Mouse (Mus musculus) stomach, embryonic 16.5 days (tissue): ENCODE results near the gene Ticrr. TPM values are rescaled to one million over a fixed set of nuclear protein-coding genes. Genes with fewer than 3 reads are reported as not detected.

Experiments
- ATAC-seq: fragments of 200-750 bp; cut with Nextera tagmentation; 2 replicates; pipeline ENCODE4 v1.8.0; 2017; ENCODE audit warnings: moderate number of reproducible peaks, moderate TSS enrichment; ENCODE audit not compliant: insufficient read depth, low FRiP score
- H3K27ac ChIP-seq: fragments of 300-500 bp; sonication (generic); 2 replicates; pipeline ENCODE4 v1.5.1; 2014; ENCODE audit warnings: low read length
- H3K27me3 ChIP-seq: fragments of 300-500 bp; sonication (generic); 2 replicates; pipeline ENCODE4 v1.6.1; 2014; ENCODE audit warnings: low read length, control low read depth, mixed read lengths; ENCODE audit not compliant: control insufficient read depth, insufficient read depth
- H3K36me3 ChIP-seq: fragments of 300-500 bp; sonication (generic); 2 replicates; pipeline ENCODE4 v1.6.1; 2014; ENCODE audit warnings: low read length; ENCODE audit not compliant: control insufficient read depth, insufficient read depth
- H3K4me1 ChIP-seq: fragments of 300-500 bp; sonication (generic); 2 replicates; pipeline ENCODE4 v1.6.1; 2014; ENCODE audit warnings: low read length, control low read depth, mixed read lengths; ENCODE audit not compliant: control insufficient read depth, insufficient read depth
- H3K4me2 ChIP-seq: fragments of 300-500 bp; sonication (generic); 2 replicates; pipeline ENCODE4 v1.6.1; 2014; ENCODE audit warnings: low read depth, low read length, mixed read lengths
- H3K4me3 ChIP-seq: fragments of 300-500 bp; sonication (generic); replicated peaks from 2 replicates; pipeline ENCODE4 v1.5.1; 2014; ENCODE audit warnings: mild to moderate bottlenecking, low read length
- H3K9ac ChIP-seq: fragments of 300-500 bp; sonication (generic); 2 replicates; pipeline ENCODE4 v1.6.1; 2014; ENCODE audit warnings: low read length
- H3K9me3 ChIP-seq: fragments of 300-500 bp; sonication (generic); replicated peaks from 2 replicates; pipeline ENCODE4 v1.6.1; 2016; ENCODE audit warnings: low read length, control low read depth; ENCODE audit not compliant: control insufficient read depth
- WGBS: fragments of 180-500 bp; shearing (Covaris S2); extraction: QIAGEN DNeasy Blood & Tissue Kit; methylation state at CpG from one replicate; pipeline ENCODE4 v1.1.7; 2014; 5-methylcytosine and 5-hydroxymethylcytosine counted together
- polyA plus RNA-seq: library from polyadenylated mRNA; unstranded; fragments of >200 nt; fragmentation: Nextera tagmentation; extraction: Ambion mirVana; gene quantifications from 2 replicates; pipeline ENCODE4 v1.2.1, GENCODE M21; 2015

Ticrr gene
- polyA plus RNA-seq, 1 experiment from 2014 or later = 5.2 TPM

GRCm38 (mm10) chr7:79710831-79711230, 50.8 kb downstream of the Ticrr start:
- Histone ChIP-seq H3K27ac (no peak overlapping the region), H3K9me3 (no peaks in the 10 kb centered on the region), H3K27me3 (peaks cover 5% of the 10 kb centered on the region)

GRCm38 (mm10) chr7:79715187-79715981, 55.4 kb downstream of the Ticrr start, which contains the start of gene Kif7:
TSS of gene Kif7 (minus strand) at chr7:79715720.
- H3K9me3 ChIP-seq = no peaks in the 10 kb centered on the region
- ATAC-seq = peak; percentile 96
- H3K9ac ChIP-seq = peak within 1 kb of the TSS; percentile 70
- H3K36me3 ChIP-seq = no peaks in the 10 kb centered on the region
- no peak within 1 kb of the TSS for H3K27ac ChIP-seq
- H3K27me3 ChIP-seq = peaks cover 5% of the 10 kb centered on the region
- under 1% methylated on average over 52 of the region's 55 CpGs for WGBS
- H3K4me1 ChIP-seq = peaks cover 6% of the 10 kb centered on the region; the same call in 1 of the 2 replicates
- H3K4me2 ChIP-seq = peak within 1 kb of the TSS; percentile 81
- peak within 1 kb of the TSS; percentile 62 for H3K4me3 ChIP-seq

More at GRCm38 (mm10) chr7:79710831-79711230, 50.8 kb downstream of the Ticrr start:
- Histone ChIP-seq H3K4me1 (peaks cover 3% of the 10 kb centered on the region; the same call in 1 of the 2 replicates), H3K4me3 (no peak overlapping the region), H3K9ac (no peak overlapping the region), H3K36me3 (0 out of 2 replicates have a peak, but pooled peaks cover 3% of the 10 kb centered on the region), H3K4me2 (no peak overlapping the region)
- ATAC-seq = no peak
- 60% methylated on average over 17 of the region's 17 CpGs for WGBS

GRCm38 (mm10) chr7:79721386-79721977, 61.5 kb downstream of the Ticrr start:
- H3K27me3 ChIP-seq = peaks cover 6% of the 10 kb centered on the region; the same call in 1 of the 2 replicates
- H3K9me3 ChIP-seq = no peaks in the 10 kb centered on the region
- peak overlapping the region; percentile 66 for H3K4me3 ChIP-seq
- H3K27ac ChIP-seq = peak overlapping the region; percentile 10; the same call in 1 of the 2 replicates
- H3K4me1 ChIP-seq = no peaks in the 10 kb centered on the region
- WGBS = 1% methylated on average over 48 of the region's 48 CpGs
- peak; percentile 77 for ATAC-seq
- peak overlapping the region; percentile 86 for H3K9ac ChIP-seq
- H3K36me3 ChIP-seq = no peaks in the 10 kb centered on the region
- H3K4me2 ChIP-seq = peak overlapping the region; percentile 80

GRCm38 (mm10) chr7:79727091-79727490, 67.1 kb downstream of the Ticrr start:
- Histone ChIP-seq H3K4me3 (no peak overlapping the region), H3K9me3 (no peaks in the 10 kb centered on the region), H3K9ac (no peak overlapping the region), H3K27me3 (peaks cover 5% of the 10 kb centered on the region; the same call in 1 of the 2 replicates), H3K27ac (no peak overlapping the region), H3K4me2 (no peak overlapping the region), H3K36me3 (no peaks in the 10 kb centered on the region), H3K4me1 (no peaks in the 10 kb centered on the region)
- ATAC-seq = peak; percentile 45; the same call in 1 of the 2 replicates
- WGBS = 10% methylated on average over 2 of the region's 2 CpGs

GRCm38 (mm10) chr7:79728219-79728618, 68.2 kb downstream of the Ticrr start:
- Histone ChIP-seq H3K9ac (no peak overlapping the region), H3K4me1 (no peaks in the 10 kb centered on the region), H3K4me3 (no peak overlapping the region), H3K27me3 (no peaks in the 10 kb centered on the region), H3K36me3 (no peaks in the 10 kb centered on the region), H3K9me3 (no peaks in the 10 kb centered on the region), H3K27ac (no peak overlapping the region), H3K4me2 (no peak overlapping the region)
- ATAC-seq = peak; percentile 39
- WGBS = 28% methylated on average over 6 of the region's 6 CpGs

- no peak overlapping the region for H3K4me2 ChIP-seq
- ATAC-seq = no peak
- H3K36me3 ChIP-seq = no peaks in the 10 kb centered on the region
- H3K9me3 ChIP-seq = no peaks in the 10 kb centered on the region
- no peaks in the 10 kb centered on the region for H3K4me1 ChIP-seq
- no peak overlapping the region for H3K27ac ChIP-seq
- WGBS = 6% methylated on average over 8 of the region's 8 CpGs
- no peaks in the 10 kb centered on the region for H3K27me3 ChIP-seq
- H3K4me3 ChIP-seq = no peak overlapping the region
- H3K9ac ChIP-seq = no peak overlapping the region
These were observed 69.2 kb downstream of the Ticrr start for GRCm38 (mm10) chr7:79729169-79729568.

GRCm38 (mm10) chr7:79729743-79730370, 69.9 kb downstream of the Ticrr start:
- no peak overlapping the region for H3K4me3 ChIP-seq
- H3K36me3 ChIP-seq = no peaks in the 10 kb centered on the region
- ATAC-seq = no peak
- H3K9me3 ChIP-seq = no peaks in the 10 kb centered on the region
- H3K4me2 ChIP-seq = no peak overlapping the region
- H3K27ac ChIP-seq = no peak overlapping the region
- H3K4me1 ChIP-seq = no peaks in the 10 kb centered on the region
- no peak overlapping the region for H3K9ac ChIP-seq
- WGBS = 61% methylated on average over 11 of the region's 11 CpGs
- no peaks in the 10 kb centered on the region for H3K27me3 ChIP-seq

GRCm38 (mm10) chr7:79731438-79731837, 71.4 kb downstream of the Ticrr start:
- Histone ChIP-seq H3K9ac (no peak overlapping the region), H3K4me2 (no peak overlapping the region), H3K27ac (no peak overlapping the region), H3K9me3 (no peaks in the 10 kb centered on the region), H3K4me1 (no peaks in the 10 kb centered on the region), H3K36me3 (no peaks in the 10 kb centered on the region), H3K27me3 (no peaks in the 10 kb centered on the region), H3K4me3 (no peak overlapping the region)
- WGBS = 76% methylated on average over 13 of the region's 13 CpGs
- no peak for ATAC-seq

GRCm38 (mm10) chr7:79732622-79733021, 72.6 kb downstream of the Ticrr start, which contains the start of gene Plin1:
TSS of gene Plin1 (minus strand) at chr7:79732903.
- Histone ChIP-seq H3K27ac (no peak within 1 kb of the TSS), H3K36me3 (peaks cover 5% of the 10 kb centered on the region; the same call in 1 of the 2 replicates), H3K9me3 (no peaks in the 10 kb centered on the region), H3K27me3 (no peaks in the 10 kb centered on the region), H3K9ac (no peak within 1 kb of the TSS), H3K4me3 (no peak within 1 kb of the TSS), H3K4me2 (no peak within 1 kb of the TSS), H3K4me1 (no peaks in the 10 kb centered on the region)
- no peak for ATAC-seq
- 52% methylated on average over 4 of the region's 4 CpGs for WGBS
